ENCODE assay signal across 8 mouse cellular contexts in the genomic region with DNA sequence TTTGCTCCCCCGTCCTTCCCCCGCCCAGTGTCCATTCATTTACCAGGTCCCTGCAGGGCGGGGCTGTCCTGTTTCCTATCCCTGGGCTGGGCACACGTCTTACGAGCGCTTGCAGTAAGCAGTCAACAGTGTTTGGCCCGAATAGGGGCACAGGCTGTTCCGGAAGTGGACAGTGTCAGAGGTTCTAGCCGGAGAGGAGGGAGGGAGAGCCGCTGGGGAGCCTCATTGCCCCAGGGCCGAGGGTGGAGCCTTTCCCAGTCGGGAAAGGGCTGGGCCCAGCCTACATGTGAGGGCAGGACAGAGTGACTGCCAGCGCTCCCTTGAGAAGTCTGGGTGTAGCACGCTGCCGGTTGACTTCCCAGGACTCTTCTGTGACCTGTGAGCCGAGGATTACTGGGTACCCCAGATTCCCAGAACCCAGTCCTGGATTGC. TPM values are rescaled to one million over a fixed set of nuclear protein-coding genes. Genes with fewer than 3 reads are reported as not detected.
DNase-seq lines count a peak whose midpoint lies in the region; ATAC-seq and TF ChIP-seq lines count a peak whose summit lies in the region.

Gene Map3k6, plus strand, starts transcription at position 329 of the 432 bp plus-strand sequence.

- peak; percentile 61 for ATAC-seq in intestine, embryonic 14.5 days (replicated peaks; ENCODE audit: low FRiP score, low TSS enrichment, low read depth)
- peak; percentile 63 for ATAC-seq in liver, embryonic 15.5 days (ENCODE audit: insufficient read depth)
- ATAC-seq in neural tube, embryonic 11.5 days (ENCODE audit: insufficient read depth, low FRiP score, low TSS enrichment) = 0 out of 2 replicates have a peak, but pooled peaks have one; percentile 20

- no peak for TF ChIP-seq POLR2A in cerebellum, adult 2 months (IDR thresholded peaks at IDR 0.05; ENCODE audit: borderline replicate concordance, insufficient read depth, low read length)

- intact Hi-C loops in gastrocnemius, postnatal 14 days (cut with DNase I; ENCODE audit: low total_unique reads) = no loop called here

- no peaks in the 10 kb centered on the region for H3K36me3 ChIP-seq in intestine, embryonic 14.5 days (ENCODE audit: control insufficient read depth, insufficient read depth, low read length)
- no peaks in the 10 kb centered on the region for H3K36me3 ChIP-seq in liver, embryonic 15.5 days (replicated peaks)
- no peaks in the 10 kb centered on the region for H3K36me3 ChIP-seq in neural tube, embryonic 11.5 days (ENCODE audit: control insufficient read depth, insufficient read depth, low read length)

- H3K4me3 ChIP-seq in cerebellum, adult 2 months (replicated peaks; ENCODE audit: insufficient read depth, low read depth, low read length) = peak within 1 kb of the TSS; percentile 81
- H3K4me3 ChIP-seq in intestine, embryonic 14.5 days (ENCODE audit: low read depth, low read length) = peak within 1 kb of the TSS; percentile 61
- peak within 1 kb of the TSS; percentile 73 for H3K4me3 ChIP-seq in liver, embryonic 15.5 days (replicated peaks)
- peak within 1 kb of the TSS; percentile 49 for H3K4me3 ChIP-seq in neural tube, embryonic 11.5 days (ENCODE audit: low read depth, low read length)

- TF ChIP-seq CTCF in cerebellum, adult 2 months (IDR thresholded peaks at IDR 0.05; ENCODE audit: borderline replicate concordance, insufficient read depth, low read depth, low read length) = no peak

- WGBS in cerebellum, adult 2 months = 42% methylated on average over 16 of the region's 16 CpGs
- 5% methylated on average over 16 of the region's 16 CpGs for WGBS in intestine, embryonic 14.5 days
- 7% methylated on average over 16 of the region's 16 CpGs for WGBS in liver, embryonic 15.5 days (ENCODE audit: insufficient replicate concordance)
- 4% methylated on average over 16 of the region's 16 CpGs for WGBS in neural tube, embryonic 11.5 days

- peak within 1 kb of the TSS; percentile 62 for H3K9ac ChIP-seq in intestine, embryonic 14.5 days (ENCODE audit: low read length)
- peak within 1 kb of the TSS; percentile 77 for H3K9ac ChIP-seq in liver, embryonic 15.5 days
- peak within 1 kb of the TSS; percentile 60 for H3K9ac ChIP-seq in neural tube, embryonic 11.5 days (ENCODE audit: low read length)

- no peaks in the 10 kb centered on the region for H3K27me3 ChIP-seq in cerebellum, adult 2 months (ENCODE audit: control insufficient read depth, insufficient read depth, low read length)
- peaks cover 9% of the 10 kb centered on the region; the same call in 1 of the 2 replicates for H3K27me3 ChIP-seq in intestine, embryonic 14.5 days (replicated peaks; ENCODE audit: control insufficient read depth, insufficient read depth, low read length)
- peaks cover 22% of the 10 kb centered on the region for H3K27me3 ChIP-seq in liver, embryonic 15.5 days
- peaks cover 17% of the 10 kb centered on the region for H3K27me3 ChIP-seq in neural tube, embryonic 11.5 days (ENCODE audit: control insufficient read depth, insufficient read depth, low read length)

- DNase-seq in cerebellum, adult 2 months = peak in 1 of 2 experiments; percentile 27
- DNase-seq in cerebellum, adult 8-10 months = no peak
- DNase-seq in c-Kit-positive CD71-positive TER-119-negative erythroid progenitor cells, embryonic 14.5 days (ENCODE audit: low read depth) = peak; percentile 48
- DNase-seq in gastrocnemius, postnatal 14 days = peak; percentile 82
- DNase-seq in intestine, embryonic 14.5 days (ENCODE audit: low spot score) = peak; percentile 82
- no peak for DNase-seq in neural tube, embryonic 11.5 days (ENCODE audit: low spot score)
- no peak for DNase-seq in cerebellum, adult 9-11 months

- H3K4me2 ChIP-seq in intestine, embryonic 14.5 days (ENCODE audit: low read length) = peak within 1 kb of the TSS; percentile 90
- H3K4me2 ChIP-seq in liver, embryonic 15.5 days = peak within 1 kb of the TSS; percentile 100
- H3K4me2 ChIP-seq in neural tube, embryonic 11.5 days (ENCODE audit: low read depth) = peak within 1 kb of the TSS; percentile 91

- no peaks in the 10 kb centered on the region; the same call in 1 of the 2 replicates for H3K4me1 ChIP-seq in cerebellum, adult 2 months (ENCODE audit: control insufficient read depth, insufficient read depth, low read length)
- H3K4me1 ChIP-seq in intestine, embryonic 14.5 days (replicated peaks; ENCODE audit: control insufficient read depth, insufficient read depth, low read length) = peaks cover 11% of the 10 kb centered on the region; the same call in 1 of the 2 replicates
- peaks cover 66% of the 10 kb centered on the region for H3K4me1 ChIP-seq in liver, embryonic 15.5 days (replicated peaks)
- H3K4me1 ChIP-seq in neural tube, embryonic 11.5 days (ENCODE audit: control insufficient read depth, insufficient read depth, low read length) = peaks cover 6% of the 10 kb centered on the region; the same call in 1 of the 2 replicates

- H3K27ac ChIP-seq in cerebellum, adult 2 months (ENCODE audit: insufficient read depth, low read length) = peak within 1 kb of the TSS; percentile 2; the same call in 1 of the 2 replicates
- H3K27ac ChIP-seq in intestine, embryonic 14.5 days (ENCODE audit: low read depth) = peak within 1 kb of the TSS; percentile 54; the same call in 1 of the 2 replicates
- peak within 1 kb of the TSS; percentile 85 for H3K27ac ChIP-seq in liver, embryonic 15.5 days (replicated peaks)
- peak within 1 kb of the TSS; percentile 56; the same call in 1 of the 2 replicates for H3K27ac ChIP-seq in neural tube, embryonic 11.5 days (ENCODE audit: low read depth, low read length)

- H3K9me3 ChIP-seq in intestine, embryonic 14.5 days (ENCODE audit: control insufficient read depth, low read length) = no peaks in the 10 kb centered on the region
- no peaks in the 10 kb centered on the region for H3K9me3 ChIP-seq in liver, embryonic 15.5 days (replicated peaks)
- H3K9me3 ChIP-seq in neural tube, embryonic 11.5 days (ENCODE audit: control insufficient read depth, low read length) = no peaks in the 10 kb centered on the region

RNA-seq across cellular contexts. Expression of gene Map3k6, which starts in this region (rescaled TPM):
- polyA plus RNA-seq in cerebellum, adult 2 months (2012; rRNA removed) = 4.0 and 4.7 TPM in 2 replicates
- total RNA-seq in gastrocnemius, postnatal 14 days (2021) = 10 to 100 TPM in 1 of 2 experiments, 1 to 10 TPM in 1; 4.0 to 15.3 TPM
- polyA plus RNA-seq in intestine, embryonic 14.5 days (2014; fragmentation: Nextera tagmentation; extraction: Ambion mirVana) = 2.8 and 3.2 TPM in 2 replicates
- 2.0 and 2.9 TPM in 2 replicates for polyA plus RNA-seq in liver, embryonic 15.5 days (2015; fragmentation: Nextera tagmentation; extraction: Ambion mirVana)
- polyA plus RNA-seq in neural tube, embryonic 11.5 days (2014; fragmentation: Nextera tagmentation; extraction: Ambion mirVana) = 1.5 and 2.7 TPM in 2 replicates

Comparison
In these comparisons a context has a peak if more than half of its experiments do, and no peak if none do; other contexts are left out.
1. DNase-seq: peak in c-Kit-positive CD71-positive TER-119-negative erythroid progenitor cells, embryonic 14.5 days (single experiment), gastrocnemius, postnatal 14 days (single experiment) and intestine, embryonic 14.5 days (single experiment); none in cerebellum, adult 8-10 months (single experiment), neural tube, embryonic 11.5 days (single experiment) and cerebellum, adult 9-11 months (single experiment).
2. H3K27ac ChIP-seq: peak in every context shown above with its lines; median percentile 85 in liver, embryonic 15.5 days; 56 in neural tube, embryonic 11.5 days; 54 in intestine, embryonic 14.5 days; 2 in cerebellum, adult 2 months.
3. Peak in every context shown above with its lines, with median percentiles within 50 percentile points of each other: H3K4me3 ChIP-seq, ATAC-seq, H3K4me2 ChIP-seq and H3K9ac ChIP-seq.